17 mouse cellular contexts compared by ENCODE assay signal in genomic region chr3:83859071-83859470, GRCm38 (mm10).
"Had no signal": no experiment of that assay in that cellular context is flagged by ENCODE, and none has a peak within 500 bp of the region (broad histone marks: within the 10 kb centered on the region; RNA-seq: fewer than 3 reads in every experiment).

No protein-coding gene starts in this region.

- H3K9ac ChIP-seq: limb, embryonic 13.5 days; midbrain, embryonic 13.5 days; stomach, embryonic 15.5 days had no signal

- H3K4me2 ChIP-seq: limb, embryonic 13.5 days; midbrain, embryonic 13.5 days; stomach, embryonic 15.5 days had no signal

- H3K36me3 ChIP-seq: limb, embryonic 10.5 days; limb, embryonic 13.5 days; midbrain, embryonic 10.5 days; midbrain, embryonic 13.5 days; stomach, embryonic 15.5 days had no signal

- H3K9me3 ChIP-seq: limb, embryonic 10.5 days; limb, embryonic 13.5 days; megakaryocyte, embryonic 14.5 days; midbrain, embryonic 10.5 days; midbrain, embryonic 13.5 days; stomach, embryonic 15.5 days had no signal

- H3K4me1 ChIP-seq: midbrain, embryonic 13.5 days; stomach, embryonic 15.5 days had no signal

- DNase-seq: kidney, adult 2 months; kidney, postnatal 25 days; layer of hippocampus, adult 9-11 months; right cerebral cortex, adult 18-20 months; right cerebral cortex, postnatal 25 days; spleen, adult 18-20 months; thymus, postnatal 25 days had no signal

- H3K27ac ChIP-seq: kidney, postnatal 0 days; layer of hippocampus, adult 2 months; limb, embryonic 10.5 days; limb, embryonic 13.5 days; midbrain, embryonic 10.5 days; midbrain, embryonic 13.5 days; stomach, embryonic 15.5 days had no signal

- H3K4me3 ChIP-seq: layer of hippocampus, adult 2 months; limb, embryonic 10.5 days; limb, embryonic 13.5 days; megakaryocyte, embryonic 14.5 days; midbrain, embryonic 10.5 days; midbrain, embryonic 13.5 days; stomach, embryonic 15.5 days had no signal

- H3K27me3 ChIP-seq: limb, embryonic 13.5 days; megakaryocyte, embryonic 14.5 days; midbrain, embryonic 13.5 days; stomach, embryonic 15.5 days had no signal

- ATAC-seq: intestine, postnatal 0 days; midbrain, embryonic 13.5 days; midbrain, embryonic 16.5 days had no signal
